Mouse (Mus musculus) spleen, adult 2 months (tissue): ENCODE data around the gene Strn4.

Source experiments
- CTCF ChIP-seq: fragments of 200-500 bp; IDR thresholded peaks from 2 replicates; pipeline ENCODE4 v1.5.1; 2011; ENCODE audit warnings: mild to moderate bottlenecking, inconsistent platforms; ENCODE audit not compliant: insufficient read depth, insufficient read length, insufficient replicate concordance; ENCODE audit errors: extremely low read depth
- POLR2A ChIP-seq: fragments of 200-500 bp; IDR thresholded peaks from 2 replicates; pipeline ENCODE4 v1.6.1; 2011; ENCODE audit warnings: low read depth, low read length, inconsistent platforms

- TF ChIP-seq CTCF (no peak), POLR2A (no peak)
Measured at GRCm38 (mm10) chr7:16839427-16840108, 23.9 kb downstream of the Strn4 start.
